Mouse (Mus musculus) liver, embryonic 11.5 days (tissue): ENCODE measurements around the gene Surf2. TPM values are rescaled to one million over a fixed set of nuclear protein-coding genes. Genes with fewer than 3 reads are reported as not detected.
"Not testable (repeated sequence)": the region's sequence is repeated elsewhere in the genome, so short reads cannot be mapped to it uniquely, and the experiment has no call there.

ENCODE experiments used
- ATAC-seq: fragments of 200-750 bp; cut with Nextera tagmentation; replicated peaks from 2 replicates; pipeline ENCODE4 v1.8.0; 2017; ENCODE audit warnings: moderate number of reproducible peaks, mild to moderate bottlenecking, moderate TSS enrichment, moderate library complexity; ENCODE audit not compliant: low FRiP score
- DNase-seq: peaks from one replicate; pipeline ENCODE4 v3.0.0-alpha.2; 2017; ENCODE audit warnings: low spot score
- H3K27ac ChIP-seq: fragments of 300-500 bp; sonication (generic); 2 replicates; pipeline ENCODE4 v1.5.1; 2014; ENCODE audit warnings: mild to moderate bottlenecking, low read depth, low read length, control low read depth
- H3K27me3 ChIP-seq: fragments of 300-500 bp; sonication (generic); replicated peaks from 2 replicates; pipeline ENCODE4 v1.6.1; 2014; ENCODE audit warnings: low read length, mixed read lengths; ENCODE audit not compliant: control insufficient read depth, insufficient read depth
- H3K36me3 ChIP-seq: fragments of 300-500 bp; sonication (generic); 2 replicates; pipeline ENCODE4 v1.6.1; 2014; ENCODE audit warnings: mild to moderate bottlenecking, low read length, moderate library complexity, mixed read lengths; ENCODE audit not compliant: control insufficient read depth, insufficient read depth
- H3K4me1 ChIP-seq: fragments of 300-500 bp; sonication (generic); replicated peaks from 2 replicates; pipeline ENCODE4 v1.6.1; 2014; ENCODE audit warnings: low read length, mixed read lengths; ENCODE audit not compliant: control insufficient read depth, insufficient read depth
- H3K4me2 ChIP-seq: fragments of 300-500 bp; sonication (generic); 2 replicates; pipeline ENCODE4 v1.6.1; 2014; ENCODE audit warnings: mild to moderate bottlenecking, control low read depth, moderate library complexity
- H3K4me3 ChIP-seq: fragments of 300-500 bp; sonication (generic); 2 replicates; pipeline ENCODE4 v1.5.1; 2014; ENCODE audit warnings: low read depth, low read length, control low read depth
- H3K9ac ChIP-seq: fragments of 300-500 bp; sonication (generic); 2 replicates; pipeline ENCODE4 v1.6.1; 2014; ENCODE audit warnings: low read depth, low read length, control low read depth
- H3K9me3 ChIP-seq: fragments of 300-500 bp; sonication (generic); 2 replicates; pipeline ENCODE4 v1.6.1; 2016; ENCODE audit warnings: low read length, inconsistent platforms, mixed read lengths; ENCODE audit not compliant: control insufficient read depth
- WGBS: fragments of 180-500 bp; shearing (Covaris S2); extraction: QIAGEN DNeasy Blood & Tissue Kit; methylation state at CpG from one replicate; pipeline ENCODE4 v1.1.7; 2014; 5-methylcytosine and 5-hydroxymethylcytosine counted together
- polyA plus RNA-seq: library from polyadenylated mRNA; unstranded; fragments of >200 nt; fragmentation: Nextera tagmentation; extraction: Ambion mirVana; gene quantifications from 2 replicates; pipeline ENCODE4 v1.2.1, GENCODE M21; 2014

Surf2 gene
- polyA plus RNA-seq: 61.5 and 64.7 TPM in 2 replicates

DNA sequence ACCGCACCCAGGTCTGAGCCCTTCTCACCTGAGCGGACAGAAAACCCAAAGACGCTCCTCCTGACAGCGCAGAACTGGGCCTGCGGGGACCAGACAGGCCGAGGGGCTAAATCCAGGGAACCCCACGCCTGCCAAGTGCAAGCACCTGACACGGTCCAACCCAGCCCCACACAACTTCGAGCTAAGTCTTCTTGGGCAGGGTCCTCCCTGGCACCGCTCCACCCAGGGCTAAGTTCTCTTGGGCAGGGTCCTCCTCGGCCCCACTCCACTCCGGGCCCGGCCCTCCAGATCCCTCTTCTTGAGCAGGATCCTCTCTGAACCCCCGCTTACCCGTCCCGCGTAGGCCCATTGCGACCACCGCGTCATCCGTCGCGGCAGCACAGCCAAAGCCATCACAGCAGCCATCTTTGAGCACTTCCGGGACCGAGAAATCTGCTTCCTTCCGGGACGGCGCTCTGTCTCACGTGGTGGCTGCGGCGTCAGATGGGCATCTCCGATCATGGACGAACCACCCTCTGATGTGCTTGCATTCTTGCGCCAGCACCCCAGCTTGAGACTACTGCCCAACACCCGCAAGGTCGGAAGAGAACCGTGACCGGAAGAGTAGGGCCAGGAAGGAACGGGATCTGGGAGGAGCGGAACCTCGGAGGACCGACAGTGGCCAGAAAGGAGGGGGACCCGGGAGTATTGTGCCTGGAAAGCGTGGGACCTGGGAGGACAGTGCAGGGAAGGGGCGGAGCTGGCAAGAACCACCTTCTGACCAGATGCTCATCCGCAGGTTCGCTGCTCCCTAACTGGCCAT lies at the start of gene Surf2, which contains the start of gene Surf1:
Gene Surf2 (plus strand): TSS at position 441 of the 802 bp plus-strand sequence.
Gene Surf1 (minus strand): TSS at position 604 of the 802 bp plus-strand sequence.
- peak within 1 kb of the TSS; percentile 98 for H3K4me2 ChIP-seq
- H3K9ac ChIP-seq: peak within 1 kb of the TSS; percentile 62
- ATAC-seq (peak; percentile 74), DNase-seq (peak; percentile 85)
- H3K9me3 ChIP-seq: no peaks in the 10 kb centered on the region
- no peaks in the 10 kb centered on the region for H3K27me3 ChIP-seq
- H3K4me3 ChIP-seq: peak within 1 kb of the TSS; percentile 92
- peaks cover 55% of the 10 kb centered on the region for H3K36me3 ChIP-seq
- 2% methylated on average over 47 of the region's 47 CpGs for WGBS
- peaks cover 45% of the 10 kb centered on the region for H3K4me1 ChIP-seq
- peak within 1 kb of the TSS; percentile 74; the same call in 1 of the 2 replicates for H3K27ac ChIP-seq

DNA sequence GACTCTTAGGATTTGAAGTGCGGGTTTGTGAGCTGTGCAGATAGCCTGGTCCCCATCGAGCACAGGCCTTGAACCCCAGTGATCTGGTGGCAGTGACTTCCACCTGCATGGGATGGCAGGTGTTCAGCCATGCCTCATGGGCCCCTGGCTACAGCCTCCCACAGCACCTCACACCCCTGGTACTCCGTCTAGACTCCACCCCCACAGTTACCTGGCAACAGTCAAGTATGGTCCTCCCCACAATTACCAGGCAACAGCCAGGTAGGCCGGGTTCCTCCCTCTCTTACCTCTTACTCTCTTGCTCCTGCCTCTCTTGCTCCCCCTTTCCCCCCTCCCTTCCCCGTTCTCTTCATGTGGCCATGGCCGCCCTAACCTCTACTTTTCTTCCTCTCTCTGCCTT lies 45.5 kb upstream of the Surf2 start:
- 56% methylated on average over 6 of the region's 6 CpGs for WGBS
- DNase-seq: no peak
- Histone ChIP-seq H3K4me1 (no peaks in the 10 kb centered on the region), H3K4me2 (no peak overlapping the region), H3K9me3 (no peaks in the 10 kb centered on the region), H3K36me3 (no peaks in the 10 kb centered on the region), H3K27ac (no peak overlapping the region), H3K9ac (no peak overlapping the region), H3K4me3 (no peak overlapping the region), H3K27me3 (0 out of 2 replicates have a peak, but pooled peaks cover 3% of the 10 kb centered on the region)
- ATAC-seq: no peak

DNA sequence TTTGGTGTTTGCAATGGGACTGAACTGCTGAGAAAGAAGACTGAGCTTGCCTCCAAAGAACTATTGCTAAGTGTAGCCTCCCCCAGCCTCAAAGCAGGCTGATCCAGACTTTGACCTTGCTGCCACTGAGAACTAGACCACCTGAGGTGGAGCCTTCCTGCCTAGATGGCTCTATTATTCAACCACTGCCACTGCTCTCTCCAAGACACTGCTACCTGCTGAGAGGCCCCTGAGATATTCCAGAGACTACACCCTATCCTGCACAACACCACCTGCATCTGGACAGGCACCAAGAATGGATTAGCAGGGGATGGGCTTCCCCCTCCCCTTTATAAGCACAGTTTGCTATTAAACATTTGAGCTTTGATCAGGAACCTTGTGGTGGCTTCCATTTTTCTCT lies 37.6 kb upstream of the Surf2 start:
- Histone ChIP-seq H3K4me2 (no peak overlapping the region), H3K4me1 (no peaks in the 10 kb centered on the region), H3K27ac (no peak overlapping the region), H3K9me3 (no peaks in the 10 kb centered on the region), H3K27me3 (no peaks in the 10 kb centered on the region), H3K4me3 (no peak overlapping the region), H3K36me3 (no peaks in the 10 kb centered on the region), H3K9ac (no peak overlapping the region)
- DNase-seq (no peak), ATAC-seq (no peak)

DNA sequence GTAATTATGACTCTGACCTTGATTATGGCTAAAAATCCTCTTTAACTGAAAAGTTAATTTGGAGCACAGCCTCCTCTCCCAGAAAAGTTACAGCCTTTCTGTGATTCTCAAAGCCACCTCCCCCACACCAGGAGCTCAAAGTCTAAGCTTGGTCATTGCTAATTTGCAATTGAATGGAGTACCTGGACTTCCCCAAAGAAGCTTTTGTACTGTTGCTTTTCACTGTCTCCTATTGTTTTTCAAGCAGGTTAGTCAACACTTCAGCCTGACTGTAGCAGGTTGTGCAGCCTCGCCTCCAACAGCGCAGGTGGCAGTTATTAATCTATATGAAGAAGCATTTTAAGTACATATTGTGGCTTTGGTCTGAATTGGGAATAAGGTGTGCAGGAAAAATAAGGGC lies 30.6 kb upstream of the Surf2 start:
- H3K27me3 ChIP-seq, H3K27ac ChIP-seq, H3K4me2 ChIP-seq, H3K9ac ChIP-seq, DNase-seq, H3K4me3 ChIP-seq, H3K9me3 ChIP-seq, H3K4me1 ChIP-seq, ATAC-seq, H3K36me3 ChIP-seq: not testable (repeated sequence)
- WGBS: 87% methylated on average over 2 of the region's 2 CpGs

DNA sequence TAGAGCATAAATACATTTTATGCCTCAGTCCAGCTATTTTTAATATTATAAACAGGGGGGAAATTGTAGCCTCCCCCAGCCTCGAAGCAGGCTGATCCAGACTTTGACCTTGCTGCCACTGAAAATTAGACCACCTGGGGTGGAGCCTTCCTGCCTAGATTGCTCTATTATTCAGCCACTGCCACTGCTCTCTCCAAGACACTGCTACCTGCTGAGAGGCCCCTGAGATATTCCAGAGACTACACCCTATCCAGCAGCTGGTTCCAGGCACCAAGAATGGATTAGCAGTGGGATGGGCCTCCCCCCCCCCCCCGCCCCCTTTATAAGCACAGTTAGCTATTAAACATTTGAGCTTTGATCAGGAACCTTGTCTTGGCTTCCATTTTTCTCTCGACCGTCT lies 30.0 kb upstream of the Surf2 start:
- not testable (repeated sequence) for H3K27ac ChIP-seq, DNase-seq, H3K27me3 ChIP-seq, H3K9ac ChIP-seq, H3K4me3 ChIP-seq, H3K9me3 ChIP-seq, H3K4me1 ChIP-seq, H3K4me2 ChIP-seq, ATAC-seq
- peaks cover 12% of the 10 kb centered on the region for H3K36me3 ChIP-seq
- WGBS: 73% methylated on average over 4 of the region's 4 CpGs

DNA sequence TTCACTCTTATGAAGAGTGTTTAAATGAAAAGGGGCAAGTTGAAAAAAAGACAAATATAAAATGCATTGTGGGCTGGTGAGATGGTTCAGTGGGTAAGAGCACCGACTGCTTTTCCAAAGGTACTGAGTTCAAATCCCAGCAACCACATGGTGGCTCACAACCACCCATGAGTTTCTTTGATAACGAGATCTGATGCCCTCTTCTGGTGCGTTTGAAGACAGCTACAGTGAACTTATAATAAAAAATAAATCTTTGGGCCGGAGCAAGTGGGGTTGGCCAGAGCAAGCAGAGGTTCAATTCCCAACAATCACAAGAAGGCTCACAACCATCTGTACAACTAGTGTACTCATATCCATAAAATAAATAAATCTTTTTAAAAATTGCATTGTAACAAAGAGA lies 20.3 kb upstream of the Surf2 start:
- Histone ChIP-seq H3K4me3 (no peak overlapping the region), H3K9me3 (no peaks in the 10 kb centered on the region), H3K4me2 (no peak overlapping the region), H3K36me3 (peaks cover 68% of the 10 kb centered on the region), H3K9ac (no peak overlapping the region), H3K4me1 (peaks cover under 1% of the 10 kb centered on the region), H3K27ac (no peak overlapping the region), H3K27me3 (no peaks in the 10 kb centered on the region)
- ATAC-seq: no peak
- WGBS: 87% methylated on average over 4 of the region's 4 CpGs
- no peak for DNase-seq

DNA sequence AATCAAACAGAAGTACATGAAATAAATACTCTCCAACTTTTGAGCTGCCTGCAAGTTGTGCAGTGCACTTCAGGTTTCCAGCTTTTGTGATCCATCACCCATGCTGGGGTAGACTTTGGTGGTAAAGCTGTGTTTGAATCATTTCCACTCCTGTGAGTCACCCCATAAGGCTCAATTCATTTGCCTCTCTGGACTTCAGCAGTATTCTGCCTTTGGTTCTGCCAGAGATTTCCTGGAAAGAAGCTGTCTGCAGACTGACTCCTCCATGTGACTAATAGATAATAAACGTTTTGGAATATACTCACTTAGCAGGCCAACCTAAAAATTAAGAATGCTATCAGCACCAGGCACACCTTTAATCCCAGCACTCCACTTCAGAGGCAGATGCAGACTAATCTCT lies 15.4 kb upstream of the Surf2 start:
- Histone ChIP-seq H3K27ac (no peak overlapping the region), H3K4me3 (no peak overlapping the region), H3K9ac (no peak overlapping the region; the same call in 1 of the 2 replicates), H3K9me3 (no peaks in the 10 kb centered on the region), H3K36me3 (peaks cover 47% of the 10 kb centered on the region), H3K4me2 (peak overlapping the region; percentile 90), H3K4me1 (peaks cover 18% of the 10 kb centered on the region), H3K27me3 (no peaks in the 10 kb centered on the region)
- ATAC-seq: no peak
- DNase-seq: peak; percentile 26
- WGBS: 38% methylated on average over 1 of the region's 1 CpGs

DNA sequence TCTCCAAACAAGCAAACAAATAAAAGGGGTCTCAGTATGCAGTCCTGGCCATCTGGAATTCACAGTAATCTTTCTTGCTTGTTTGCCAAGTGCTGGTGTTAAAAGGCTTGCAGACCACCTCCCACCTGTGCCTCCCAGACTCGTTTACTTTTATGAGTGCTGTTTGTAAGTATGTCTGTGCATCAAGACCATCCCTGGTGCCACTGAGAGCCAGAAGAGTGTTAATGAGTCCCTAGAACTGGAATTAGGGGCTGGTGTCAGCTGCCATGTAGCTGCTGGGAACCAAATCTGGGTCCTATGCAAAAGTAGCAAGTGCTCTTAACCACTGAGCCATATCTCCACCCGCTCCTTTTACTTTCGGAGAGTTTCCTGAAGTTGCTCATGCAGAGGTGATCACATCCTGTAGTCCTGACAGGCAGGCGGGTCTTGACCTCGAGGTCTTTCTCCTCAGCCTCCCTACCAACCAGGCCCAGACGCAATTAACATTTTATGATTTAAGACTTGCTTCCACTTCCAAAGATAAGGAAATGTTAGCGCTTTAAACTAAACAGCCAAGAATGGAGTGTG lies 14.2 kb upstream of the Surf2 start:
- DNase-seq (peak; percentile 31), ATAC-seq (no peak)
- Histone ChIP-seq H3K4me3 (peak overlapping the region; percentile 89), H3K27me3 (no peaks in the 10 kb centered on the region), H3K9me3 (no peaks in the 10 kb centered on the region), H3K27ac (peak overlapping the region; percentile 73; the same call in 1 of the 2 replicates), H3K4me2 (peak overlapping the region; percentile 90), H3K36me3 (peaks cover 51% of the 10 kb centered on the region), H3K9ac (peak overlapping the region; percentile 90), H3K4me1 (peaks cover 18% of the 10 kb centered on the region)
- 7% methylated on average over 7 of the region's 7 CpGs for WGBS
